Mouse (Mus musculus) CH12F3 (cell line): ENCODE measurements around the gene Dnah17.

Experiments used
- in situ Hi-C: fragments of 300-500 bp; cut with MboI; formaldehyde crosslinking; loops from 2 replicates; pipeline ENCODE4 v1.14.3; 2020; ENCODE audit warnings: low sequenced_read_pairs

The Dnah17 gene

GRCm38 (mm10) chr11:118130534-118130933, at the start of gene Dnah17:
TSS of gene Dnah17 (minus strand) at chr11:118130634.
- in situ Hi-C loops, result no loop called here

- in situ Hi-C loops, result no loop called here
Measured at GRCm38 (mm10) chr11:118180199-118180598, 49.8 kb upstream of the Dnah17 start.

- in situ Hi-C loops, result no loop called here
Measured at GRCm38 (mm10) chr11:118178236-118178635, 47.8 kb upstream of the Dnah17 start.

GRCm38 (mm10) chr11:118174752-118175151, 44.3 kb upstream of the Dnah17 start:
- in situ Hi-C loops, result no loop called here

GRCm38 (mm10) chr11:118172768-118173167, 42.3 kb upstream of the Dnah17 start:
- in situ Hi-C loops, result no loop called here

GRCm38 (mm10) chr11:118170333-118170732, 39.9 kb upstream of the Dnah17 start:
- in situ Hi-C loops, result no loop called here

- in situ Hi-C loops, result no loop called here
Measured at GRCm38 (mm10) chr11:118168714-118169113, 38.3 kb upstream of the Dnah17 start.

GRCm38 (mm10) chr11:118166626-118167025, 36.2 kb upstream of the Dnah17 start:
- in situ Hi-C loops, result no loop called here

- in situ Hi-C loops, result no loop called here
Measured at GRCm38 (mm10) chr11:118165681-118166080, 35.2 kb upstream of the Dnah17 start.

- in situ Hi-C loops, result no loop called here
Measured at GRCm38 (mm10) chr11:118164566-118164965, 34.1 kb upstream of the Dnah17 start.

GRCm38 (mm10) chr11:118162245-118162644, 31.8 kb upstream of the Dnah17 start:
- in situ Hi-C loops, result no loop called here

- in situ Hi-C loops, result no loop called here
Measured at GRCm38 (mm10) chr11:118161240-118161639, 30.8 kb upstream of the Dnah17 start.

- in situ Hi-C loops, result no loop called here
Measured at GRCm38 (mm10) chr11:118160763-118161162, 30.3 kb upstream of the Dnah17 start.

- in situ Hi-C loops, result no loop called here
Measured at GRCm38 (mm10) chr11:118158753-118159152, 28.3 kb upstream of the Dnah17 start.

- in situ Hi-C loops, result no loop called here
Measured at GRCm38 (mm10) chr11:118156480-118157060, 26.1 kb upstream of the Dnah17 start.

- in situ Hi-C loops, result no loop called here
Measured at GRCm38 (mm10) chr11:118152964-118153363, 22.5 kb upstream of the Dnah17 start.

GRCm38 (mm10) chr11:118151423-118152180, 21.2 kb upstream of the Dnah17 start:
- in situ Hi-C loops, result no loop called here

GRCm38 (mm10) chr11:118150115-118150701, 19.8 kb upstream of the Dnah17 start:
- in situ Hi-C loops, result no loop called here

- in situ Hi-C loops, result no loop called here
Measured at GRCm38 (mm10) chr11:118147877-118148637, 17.6 kb upstream of the Dnah17 start.

- in situ Hi-C loops, result no loop called here
Measured at GRCm38 (mm10) chr11:118146446-118146845, 16.0 kb upstream of the Dnah17 start.

GRCm38 (mm10) chr11:118145771-118146351, 15.4 kb upstream of the Dnah17 start:
- in situ Hi-C loops, result no loop called here
